Mouse (Mus musculus) CD4-positive, CD25-positive, alpha-beta regulatory T cell, adult 9 weeks (primary cell): ENCODE measurements around the gene Rab22a. TPM values are rescaled to one million over a fixed set of nuclear protein-coding genes. Genes with fewer than 3 reads are reported as not detected.

Source experiments
- polyA plus RNA-seq: library from polyadenylated mRNA; unstranded; fragments of 100-300 nt; shearing (Covaris generic); gene quantifications from one replicate; pipeline ENCODE4 v1.2.1, GENCODE M21; 2017

The Rab22a gene
- polyA plus RNA-seq, result 6.3 TPM

DNA sequence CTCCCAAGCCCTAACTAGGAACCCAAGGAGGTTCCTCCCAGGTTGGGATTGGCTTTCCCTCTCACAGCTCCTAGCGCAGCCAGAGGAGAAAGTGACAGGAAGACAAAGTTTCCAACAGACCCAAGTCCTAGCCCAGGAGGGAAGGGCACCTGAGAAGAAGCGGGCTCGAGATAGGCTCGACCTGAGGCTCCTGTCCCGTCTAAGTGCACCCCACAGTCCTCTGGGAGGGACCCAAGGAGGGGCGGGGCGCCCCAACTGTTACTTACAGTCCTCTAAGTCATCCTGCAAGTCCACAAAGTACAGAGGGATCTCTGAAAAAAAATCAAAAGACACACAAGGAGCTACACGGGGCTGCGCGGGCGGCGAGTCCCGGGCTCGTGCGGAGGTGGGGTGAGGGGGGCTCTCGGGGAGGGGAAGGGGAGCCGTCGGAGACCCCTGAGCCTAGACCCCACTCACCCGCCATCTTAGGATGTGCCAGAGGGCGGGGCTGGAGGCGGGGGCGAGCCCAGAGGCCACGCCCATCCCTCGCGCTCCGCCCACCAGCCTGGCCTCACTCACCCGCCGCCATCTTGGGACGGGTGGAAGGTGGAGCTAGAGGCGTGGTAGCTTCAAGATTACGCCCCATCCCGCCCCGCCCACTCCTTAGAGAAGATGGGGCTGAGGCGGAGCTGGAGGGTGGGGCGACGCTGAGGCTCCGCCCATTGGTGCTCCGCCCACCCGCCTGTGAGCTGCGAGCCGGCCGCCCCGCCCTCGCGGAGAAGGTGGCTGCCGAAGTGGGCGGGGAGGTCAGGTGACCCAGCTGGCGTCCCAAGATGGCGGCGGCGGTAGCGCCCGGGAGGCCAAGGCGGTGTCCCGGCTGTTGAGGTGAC lies at the start of gene Rab22a:
Gene Rab22a (plus strand): TSS at position 704 of the 869 bp plus-strand sequence.

DNA sequence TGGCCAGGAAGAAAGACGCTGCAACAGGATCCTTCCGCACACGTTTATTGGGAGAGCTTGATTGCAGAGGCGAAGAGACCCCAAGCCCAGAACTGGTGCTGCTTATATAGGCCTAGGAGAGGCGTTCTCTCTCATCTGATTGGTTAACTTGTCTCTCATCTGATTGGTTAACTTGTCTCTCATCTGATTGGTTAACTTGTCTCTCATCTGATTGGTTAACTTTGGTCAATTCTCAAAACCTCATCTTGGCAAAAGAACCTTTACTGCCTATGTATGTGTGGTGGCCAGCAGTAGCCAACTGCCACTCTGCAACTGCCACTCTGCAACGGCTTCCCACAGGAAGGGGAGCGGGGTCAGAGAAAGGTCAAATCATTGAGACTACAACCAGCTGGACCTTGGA lies 59.6 kb downstream of the Rab22a start, which contains the start of gene 1700010B08Rik:
Gene 1700010B08Rik (plus strand): TSS at position 301 of the 400 bp plus-strand sequence.

DNA sequence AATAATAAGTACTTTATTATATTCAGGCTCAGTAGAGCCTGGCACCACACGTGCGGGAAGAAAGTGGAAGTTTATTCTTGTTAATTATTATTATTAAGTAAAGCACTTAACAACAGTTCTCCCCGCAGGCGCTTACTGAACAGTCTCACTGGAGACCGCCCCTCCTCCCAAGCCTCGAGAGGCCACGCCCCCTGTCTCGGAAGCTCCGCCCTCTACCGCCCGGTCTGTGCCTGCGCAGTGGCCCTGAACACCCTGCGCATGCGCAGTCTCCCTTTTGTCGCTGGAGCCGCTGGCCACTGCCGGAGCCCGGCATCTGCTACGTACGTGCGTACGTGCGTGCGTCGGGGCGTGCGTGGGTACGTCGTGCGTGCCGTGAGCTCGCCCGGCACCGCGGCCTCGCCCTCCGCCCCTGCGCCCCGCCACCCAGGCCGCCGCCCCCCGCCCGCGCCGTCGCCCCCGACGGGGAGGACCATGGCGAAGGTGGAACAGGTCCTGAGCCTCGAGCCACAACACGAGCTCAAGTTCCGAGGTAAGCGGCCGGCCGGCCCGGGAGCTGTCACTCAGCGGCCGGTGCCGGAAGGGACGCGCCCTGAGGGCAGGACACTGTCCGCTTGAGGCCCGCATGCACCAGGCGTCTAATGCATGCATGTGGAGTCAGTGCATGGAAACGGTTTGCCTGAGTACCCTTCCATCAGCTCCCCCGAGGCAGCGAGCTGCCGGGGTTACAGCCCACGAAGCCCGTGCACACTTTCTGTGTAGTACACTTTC lies 77.8 kb downstream of the Rab22a start, which contains the start of gene Vapb:
Gene Vapb (plus strand): TSS at position 290 of the 768 bp plus-strand sequence.

Other genes with a start within 250 kb of the Rab22a start
- gene 1700021F07Rik, start 137.2 kb upstream of the Rab22a start, polyA plus RNA-seq, result not detected
- not detected for gene Ankrd60, start 81.4 kb upstream of the Rab22a start, polyA plus RNA-seq
- gene 1700010B08Rik, start 59.7 kb downstream of the Rab22a start, polyA plus RNA-seq, result not detected
- gene Vapb, start 77.8 kb downstream of the Rab22a start, polyA plus RNA-seq, result 8.9 TPM